Mouse (Mus musculus) lung, postnatal 0 days (tissue): Measurements from ENCODE around the gene Atp6ap1.

Experiments
- CTCF ChIP-seq: IDR thresholded peaks from 2 replicates; pipeline ENCODE4 v1.5.1; 2016; ENCODE audit warnings: antibody characterized with exemption, mild to moderate bottlenecking
- EP300 ChIP-seq: IDR thresholded peaks from 2 replicates; pipeline ENCODE4 v1.6.1; 2016; ENCODE audit warnings: antibody characterized with exemption, mild to moderate bottlenecking, control low read depth

DNA sequence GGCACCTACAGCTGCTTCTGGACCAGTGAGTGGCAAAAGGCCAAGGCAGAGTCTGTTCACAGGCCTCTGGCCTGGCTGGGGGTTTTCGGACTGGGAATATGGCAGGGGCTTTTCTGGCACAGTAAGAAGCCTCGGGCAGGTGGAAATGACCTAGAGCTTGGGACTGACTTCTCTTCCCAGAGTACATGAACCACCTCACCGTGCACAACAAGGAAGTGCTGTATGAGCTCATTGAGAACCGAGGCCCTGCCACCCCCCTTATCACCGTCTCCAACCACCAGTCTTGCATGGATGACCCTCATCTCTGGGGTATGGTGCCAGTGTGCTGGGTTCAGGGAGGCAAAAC lies 13.8 kb upstream of the Atp6ap1 start:
- TF ChIP-seq CTCF, result no peak
- no peak for TF ChIP-seq EP300
